Mouse (Mus musculus) brain, embryonic 14.5 days (tissue): ENCODE data around the gene Pcnx. TPM values are rescaled to one million over a fixed set of nuclear protein-coding genes. Genes with fewer than 3 reads are reported as not detected.
A peak's percentile ranks its signal among the peaks of the same experiment; 100 is the strongest.

Experiments
- DNase-seq: peaks from one replicate; pipeline ENCODE4 v3.0.0-alpha.2; 2011; ENCODE audit warnings: low read depth
- CTCF ChIP-seq: fragments of 200-500 bp; IDR thresholded peaks from 2 replicates; pipeline ENCODE4 v1.5.1; 2012; ENCODE audit warnings: inconsistent platforms, mild to moderate bottlenecking, moderate library complexity, borderline replicate concordance; ENCODE audit not compliant: insufficient read depth, insufficient read length; ENCODE audit errors: extremely low read depth
- POLR2A ChIP-seq: fragments of 200-500 bp; IDR thresholded peaks from 2 replicates; pipeline ENCODE4 v1.6.1; 2012; ENCODE audit warnings: mild to moderate bottlenecking, inconsistent platforms, borderline replicate concordance; ENCODE audit not compliant: poor library complexity, insufficient read depth, insufficient read length, severe bottlenecking; ENCODE audit errors: extremely low read depth
- polyA plus RNA-seq: library from polyadenylated mRNA; depleted of rRNA; stranded (reverse); fragments of >200 nt; gene quantifications from 2 replicates; pipeline ENCODE4 v1.2.3, GENCODE M21; 2012

Gene Pcnx
- polyA plus RNA-seq, 1 experiment: 46.3 TPM

GRCm38 (mm10) chr12:81933430-81933829 lies 73.6 kb downstream of the Pcnx start:
- TF ChIP-seq CTCF: no peak
- TF ChIP-seq POLR2A: no peak
- no peak for DNase-seq

GRCm38 (mm10) chr12:81934510-81934909 lies 74.7 kb downstream of the Pcnx start:
- TF ChIP-seq POLR2A (no peak), CTCF (no peak)
- no peak for DNase-seq

GRCm38 (mm10) chr12:81936066-81936465 lies 76.2 kb downstream of the Pcnx start:
- TF ChIP-seq POLR2A (no peak), CTCF (no peak)
- peak; percentile 17 for DNase-seq

- no peak for DNase-seq
- TF ChIP-seq CTCF (no peak), POLR2A (no peak)
Measured at GRCm38 (mm10) chr12:81941191-81941590, 81.4 kb downstream of the Pcnx start.

DNA sequence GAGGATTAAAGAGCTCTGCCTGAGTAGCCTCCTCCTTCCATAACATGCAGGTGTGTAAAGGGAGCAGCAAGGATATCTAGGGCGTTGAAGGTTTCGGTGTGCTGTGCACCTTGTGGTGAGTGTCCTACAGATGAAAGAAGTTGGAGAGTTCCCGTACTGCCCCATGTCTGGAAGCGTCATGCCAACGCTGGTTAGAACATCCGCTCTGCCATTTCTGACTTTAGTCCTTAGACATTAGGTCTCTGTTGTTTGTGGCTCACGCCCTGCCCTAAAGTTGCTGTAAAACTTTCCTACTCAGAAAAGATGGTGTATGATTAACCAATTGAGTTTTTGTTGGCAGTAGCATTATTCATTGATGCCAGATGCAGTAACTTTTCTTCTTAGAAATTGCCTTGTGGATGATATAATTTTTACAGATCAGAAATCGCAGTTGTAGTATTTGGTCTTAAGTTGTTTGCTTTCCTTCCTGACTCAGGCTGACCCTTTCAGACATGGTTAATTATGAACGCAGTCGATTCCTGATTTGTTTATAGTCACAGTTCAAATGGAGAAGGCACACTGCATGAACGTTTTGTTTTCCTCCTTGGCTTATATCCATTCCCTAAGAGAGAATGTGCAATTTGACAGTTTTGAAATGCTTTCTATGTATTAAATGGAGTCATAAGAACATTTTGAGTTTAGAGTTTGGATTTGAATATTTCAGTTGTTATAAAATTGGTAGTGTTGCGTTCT lies 83.7 kb downstream of the Pcnx start:
- DNase-seq: no peak

DNA sequence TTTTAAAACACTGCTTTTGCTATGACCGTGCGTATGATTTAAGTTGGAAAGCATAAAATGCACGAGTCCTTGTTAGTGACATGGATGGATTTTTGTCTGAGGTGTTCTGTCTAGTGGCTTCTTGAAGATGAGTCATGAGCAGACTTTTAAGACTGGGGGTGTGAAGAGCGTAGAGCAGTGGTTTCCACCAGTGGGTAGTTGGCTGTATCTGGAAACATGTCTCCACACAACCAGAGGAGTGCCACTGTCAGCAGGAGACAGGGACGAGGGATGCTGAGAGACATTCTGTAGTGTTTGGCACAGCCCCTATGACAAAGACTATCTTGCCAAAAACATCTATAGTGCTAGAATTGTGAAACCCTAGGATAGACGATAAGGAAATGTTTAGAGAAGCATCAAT lies 89.2 kb downstream of the Pcnx start:
- TF ChIP-seq CTCF (no peak), POLR2A (no peak)
- DNase-seq: no peak

More for the DNA sequence above, 83.7 kb downstream of the Pcnx start:
- TF ChIP-seq POLR2A: no peak
- TF ChIP-seq CTCF: no peak

- no peak for TF ChIP-seq POLR2A
- no peak for DNase-seq
Measured at GRCm38 (mm10) chr12:81950016-81950415, 90.2 kb downstream of the Pcnx start.

DNA sequence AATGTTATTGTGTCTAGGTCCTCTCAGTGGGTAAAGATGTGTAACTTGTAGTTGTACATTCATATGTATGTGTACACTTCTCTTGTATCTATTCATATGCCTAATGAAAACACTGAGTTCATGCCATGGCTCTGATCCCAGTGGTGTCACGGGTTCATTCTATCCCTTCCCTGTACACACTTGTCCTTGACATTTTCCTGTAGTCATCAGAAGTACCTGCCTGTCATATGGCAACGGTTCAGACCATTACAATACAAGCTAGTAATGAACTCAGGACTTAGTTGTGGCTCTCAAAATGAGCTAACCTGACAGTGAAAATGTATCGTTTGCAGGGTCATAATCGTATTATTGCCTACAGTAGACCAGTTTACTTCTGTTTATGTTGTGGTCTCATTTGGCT lies 98.5 kb downstream of the Pcnx start:
- DNase-seq: no peak
- no peak for TF ChIP-seq POLR2A
- TF ChIP-seq CTCF: no peak

- no peak for DNase-seq
- TF ChIP-seq POLR2A (no peak), CTCF (no peak)
Measured at GRCm38 (mm10) chr12:81965416-81965815, 105.6 kb downstream of the Pcnx start.

DNA sequence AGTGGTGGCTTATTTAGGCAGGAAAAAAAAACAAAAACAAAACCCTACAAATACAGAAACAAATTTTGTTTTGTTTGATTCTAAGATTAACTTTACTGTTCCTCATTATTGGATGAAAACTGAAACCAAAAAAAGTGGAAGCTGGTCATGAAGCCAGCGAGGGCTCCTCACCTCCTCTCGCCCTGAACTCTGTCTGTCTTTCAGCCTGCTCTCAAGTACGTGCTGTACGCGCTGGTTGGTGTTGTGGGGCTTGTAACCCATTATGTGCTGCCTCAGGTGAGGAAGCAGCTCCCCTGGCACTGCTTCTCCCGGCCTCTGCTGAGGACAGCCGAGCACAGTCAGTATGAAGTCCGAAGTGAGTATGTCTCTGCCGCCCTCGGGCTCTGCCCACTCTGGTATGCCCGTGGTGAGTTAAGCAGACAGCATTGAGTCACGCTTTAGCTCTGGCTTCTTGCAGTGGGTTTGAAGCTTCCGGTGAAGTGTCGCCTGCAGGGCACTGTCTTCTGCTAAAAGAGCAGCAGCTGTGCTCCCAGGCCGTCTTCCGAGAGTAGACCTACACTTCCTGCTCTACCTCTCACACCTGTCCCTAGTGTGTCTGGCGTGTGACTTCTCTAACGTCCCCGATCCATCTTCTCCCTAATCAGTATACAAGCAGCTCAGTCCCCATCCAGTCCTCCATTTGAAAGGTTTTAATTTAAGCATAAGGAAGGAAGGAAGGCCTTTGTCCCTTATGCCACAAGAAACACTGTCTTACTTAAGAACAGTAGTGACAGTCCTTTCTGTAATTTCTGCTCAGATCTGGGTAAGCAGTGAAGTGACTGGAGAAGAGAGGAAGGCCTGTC lies 111.4 kb downstream of the Pcnx start:
- no peak for DNase-seq
- TF ChIP-seq POLR2A (no peak), CTCF (no peak)

DNA sequence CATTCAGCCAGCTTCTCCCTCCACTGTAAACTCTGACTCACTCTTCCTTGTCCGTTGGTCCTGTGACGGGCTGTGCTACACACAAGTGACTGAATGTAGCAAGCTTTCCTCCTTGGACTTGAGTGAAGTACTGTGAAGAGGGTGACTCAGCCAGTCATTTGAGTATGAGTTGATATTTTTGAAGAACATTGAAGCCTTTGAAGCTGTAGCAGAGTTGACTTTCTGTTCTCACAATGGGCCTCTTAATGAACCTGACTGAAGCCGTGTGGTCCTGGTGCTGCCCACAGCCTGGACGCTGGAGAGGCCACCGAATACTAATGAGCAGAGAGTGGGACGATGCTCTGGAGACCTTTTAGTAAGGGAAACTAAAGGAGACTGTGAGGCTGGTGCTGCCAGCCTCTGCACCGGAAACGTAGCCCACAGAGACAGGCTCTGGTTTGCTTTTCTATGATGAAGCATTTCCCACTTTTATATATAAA lies 112.1 kb downstream of the Pcnx start:
- no peak for TF ChIP-seq POLR2A
- no peak for TF ChIP-seq CTCF
- no peak for DNase-seq

GRCm38 (mm10) chr12:81974806-81975205 lies 115.0 kb downstream of the Pcnx start:
- DNase-seq: peak; percentile 72
- TF ChIP-seq CTCF (peak; percentile 63), POLR2A (no peak)

DNA sequence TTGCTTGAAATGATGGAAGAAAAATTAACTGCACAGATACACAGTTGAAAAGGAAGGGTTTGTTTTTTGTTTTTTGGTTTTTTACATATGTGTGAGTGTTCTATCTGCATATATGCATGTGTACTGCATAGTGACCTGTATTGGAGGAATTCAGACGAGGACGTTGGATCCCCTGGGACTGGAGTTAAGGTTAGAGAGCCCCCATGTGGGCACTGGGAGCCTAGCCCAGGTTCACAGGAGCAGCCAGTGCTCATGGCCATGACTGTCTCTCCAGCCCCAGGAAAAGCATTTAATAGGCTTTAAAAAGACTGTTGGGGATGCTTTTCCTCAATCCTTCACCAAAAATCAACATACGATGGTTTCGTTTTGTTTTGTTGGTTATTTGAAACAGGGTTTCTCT lies 117.5 kb downstream of the Pcnx start:
- peak; percentile 16 for DNase-seq
- TF ChIP-seq CTCF (0 out of 2 replicates have a peak, but pooled peaks have one; percentile 15), POLR2A (no peak)
